Mouse (Mus musculus) B cell, adult 67 days (primary cell): ENCODE results near the gene Ipo4. TPM values are rescaled to one million over a fixed set of nuclear protein-coding genes. Genes with fewer than 3 reads are reported as not detected.

Experiments
- total RNA-seq, 2 experiments: library from RNA; stranded (reverse); gene quantifications; 4 replicates each; pipeline ENCODE4 v1.2.4; 2023

Ipo4 gene
- total RNA-seq: 10 to 100 TPM; 60.2 to 61.5 TPM

GRCm38 (mm10) chr14:55635523-55636007 is at the start of gene Ipo4:
Gene Ipo4, minus strand, starts transcription at chr14:55635957.

GRCm38 (mm10) chr14:55681160-55682117 is 45.7 kb upstream of the Ipo4 start, which contains the start of gene Tinf2:
Gene Tinf2, minus strand, starts transcription at chr14:55681820.

GRCm38 (mm10) chr14:55671833-55672740 is 36.3 kb upstream of the Ipo4 start, which contains the start of the genes Gmpr2 and Nedd8:
Gene Gmpr2, plus strand, starts transcription at chr14:55671941.
Gene Nedd8, minus strand, starts transcription at chr14:55672124.

GRCm38 (mm10) chr14:55659960-55660573 is 24.3 kb upstream of the Ipo4 start, which contains the start of gene Mdp1:
Gene Mdp1, minus strand, starts transcription at chr14:55660508.

GRCm38 (mm10) chr14:55649884-55650283 is 14.1 kb upstream of the Ipo4 start, which contains the start of gene Tssk4:
Gene Tssk4, plus strand, starts transcription at chr14:55650184.

GRCm38 (mm10) chr14:55643060-55643907 is 7.5 kb upstream of the Ipo4 start, which contains the start of gene Tm9sf1:
Gene Tm9sf1, minus strand, starts transcription at chr14:55643806.

GRCm38 (mm10) chr14:55637795-55638194 is 2.0 kb upstream of the Ipo4 start, which contains the start of gene Gm49378:
Gene Gm49378, minus strand, starts transcription at chr14:55637895.

GRCm38 (mm10) chr14:55617822-55618221 is 17.9 kb downstream of the Ipo4 start, which contains the start of gene Rec8:
Gene Rec8, plus strand, starts transcription at chr14:55618037.

GRCm38 (mm10) chr14:55603271-55603632 is 32.5 kb downstream of the Ipo4 start, which contains the start of gene Irf9:
Gene Irf9, plus strand, starts transcription at chr14:55603571.

GRCm38 (mm10) chr14:55591331-55591891 is 44.3 kb downstream of the Ipo4 start, which contains the start of gene Rnf31:
Gene Rnf31, plus strand, starts transcription at chr14:55591708.

GRCm38 (mm10) chr14:55590748-55591330 is 44.9 kb downstream of the Ipo4 start, which contains the start of gene Psme2:
Gene Psme2, minus strand, starts transcription at chr14:55591113.

GRCm38 (mm10) chr14:55584702-55585565 is 50.8 kb downstream of the Ipo4 start, which contains the start of gene Emc9:
Gene Emc9, minus strand, starts transcription at chr14:55585302.

GRCm38 (mm10) chr14:55577871-55578667 is 57.7 kb downstream of the Ipo4 start, which contains the start of gene Psme1:
Gene Psme1, plus strand, starts transcription at chr14:55578123.

Other genes with a start within 250 kb of the Ipo4 start
- 10 to 100 TPM; 22.3 to 32.4 TPM for gene Dhrs4, start 157.2 kb downstream of the Ipo4 start, total RNA-seq
- gene Carmil3, start 145.3 kb downstream of the Ipo4 start, total RNA-seq: 1 to 10 TPM; 4.1 to 5.0 TPM
- gene Cpne6, start 125.5 kb downstream of the Ipo4 start, total RNA-seq: not detected
- gene Nrl, start 111.0 kb downstream of the Ipo4 start, total RNA-seq: not detected
- 10 to 100 TPM; 64.0 to 67.0 TPM for gene Pck2, start 95.7 kb downstream of the Ipo4 start, total RNA-seq
- 10 to 100 TPM; 86.0 to 92.9 TPM for gene Dcaf11, start 76.0 kb downstream of the Ipo4 start, total RNA-seq
- 10 to 100 TPM in 1 of 2 experiments, 1 to 10 TPM in 1; 8.3 to 10.5 TPM for gene A730061H03Rik, start 75.6 kb downstream of the Ipo4 start, total RNA-seq
- not detected for gene Fitm1, start 60.3 kb downstream of the Ipo4 start, total RNA-seq
- gene Psme1, start 57.8 kb downstream of the Ipo4 start, total RNA-seq: 100 to 1,000 TPM; 235 to 258 TPM
- gene Emc9, start 50.7 kb downstream of the Ipo4 start, total RNA-seq: 1 to 10 TPM; 5.3 to 5.5 TPM
- gene Psme2, start 44.8 kb downstream of the Ipo4 start, total RNA-seq: 100 to 1,000 TPM; 310 to 354 TPM
- 100 to 1,000 TPM; 122 to 132 TPM for gene Rnf31, start 44.2 kb downstream of the Ipo4 start, total RNA-seq
- 100 to 1,000 TPM in 1 of 2 experiments, 10 to 100 TPM in 1; 96.0 to 123 TPM for gene Irf9, start 32.4 kb downstream of the Ipo4 start, total RNA-seq
- gene Rec8, start 17.9 kb downstream of the Ipo4 start, total RNA-seq: 1 to 10 TPM in 1 of 2 experiments, under 1 TPM in 1; 0.92 to 1.3 TPM
- gene Gm49378, start 1.9 kb upstream of the Ipo4 start, total RNA-seq: 1 to 10 TPM; 1.7 to 3.5 TPM
- gene Tm9sf1, start 7.8 kb upstream of the Ipo4 start, total RNA-seq: 10 to 100 TPM; 46.3 to 48.5 TPM
- 1 to 10 TPM; 2.9 to 4.8 TPM for gene Tssk4, start 14.2 kb upstream of the Ipo4 start, total RNA-seq
- 10 to 100 TPM; 47.2 to 57.2 TPM for gene Mdp1, start 24.6 kb upstream of the Ipo4 start, total RNA-seq
- gene Gmpr2, start 36.0 kb upstream of the Ipo4 start, total RNA-seq: 10 to 100 TPM; 28.5 to 30.2 TPM
- gene Nedd8, start 36.2 kb upstream of the Ipo4 start, total RNA-seq: 100 to 1,000 TPM; 171 to 189 TPM
- gene Tinf2, start 45.9 kb upstream of the Ipo4 start, total RNA-seq: 100 to 1,000 TPM; 130 to 157 TPM
- 1 to 10 TPM; 1.8 to 2.0 TPM for gene Tgm1, start 78.0 kb upstream of the Ipo4 start, total RNA-seq
- gene Rabggta, start 86.3 kb upstream of the Ipo4 start, total RNA-seq: 10 to 100 TPM; 81.0 to 97.5 TPM
- gene Dhrs1, start 109.7 kb upstream of the Ipo4 start, total RNA-seq: 10 to 100 TPM; 25.6 to 29.9 TPM
- gene Nop9, start 109.7 kb upstream of the Ipo4 start, total RNA-seq: 10 to 100 TPM; 32.3 to 39.4 TPM
- gene Cideb, start 122.5 kb upstream of the Ipo4 start, total RNA-seq: not detected
- under 1 TPM; 0.52 to 0.53 TPM for gene Ltb4r2, start 125.5 kb upstream of the Ipo4 start, total RNA-seq
- gene Ltb4r1, start 130.0 kb upstream of the Ipo4 start, total RNA-seq: not detected
- gene Adcy4, start 148.1 kb upstream of the Ipo4 start, total RNA-seq: under 1 TPM in 1 of 2 experiments, not detected in 1; 0.44 TPM
- gene Ripk3, start 152.9 kb upstream of the Ipo4 start, total RNA-seq: 10 to 100 TPM; 57.2 to 75.3 TPM
- gene Nfatc4, start 187.2 kb upstream of the Ipo4 start, total RNA-seq: not detected
- gene Nynrin, start 218.1 kb upstream of the Ipo4 start, total RNA-seq: not detected
- gene Cbln3, start 248.4 kb upstream of the Ipo4 start, total RNA-seq: under 1 TPM in 1 of 2 experiments, not detected in 1; 0.32 TPM
- 100 to 1,000 TPM; 111 to 115 TPM for gene Khnyn, start 249.0 kb upstream of the Ipo4 start, total RNA-seq